Mouse (Mus musculus) MN1 (cell line): ENCODE measurements around the gene Dph2.
A peak's percentile ranks its signal among the peaks of the same experiment; 100 is the strongest.

ENCODE experiments used
- DNase-seq: peaks from one replicate; pipeline ENCODE4 v3.0.0-alpha.2; 2016; ENCODE audit warnings: low spot score

Gene Dph2

DNA sequence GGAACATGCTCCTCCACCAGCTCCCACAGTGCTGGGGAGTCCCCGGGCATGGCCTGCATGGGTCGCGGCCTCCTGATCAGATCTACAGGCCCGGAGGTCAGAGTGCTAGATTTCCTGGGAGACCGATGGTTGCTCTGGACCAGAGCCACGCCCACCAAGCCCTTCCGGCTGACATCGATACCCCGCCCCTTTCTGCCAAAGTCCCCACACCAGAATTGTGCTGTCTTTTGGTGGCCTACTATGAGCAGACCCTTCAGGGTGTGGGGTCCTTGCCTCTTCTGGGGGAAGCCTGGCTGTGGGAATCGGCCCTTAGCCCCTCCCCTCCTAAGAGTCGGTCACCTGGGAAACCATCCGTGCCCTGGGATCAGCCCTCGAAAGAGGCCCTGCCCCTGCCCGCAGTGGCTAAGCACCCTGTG lies 19.4 kb downstream of the Dph2 start, which contains the start of gene Ccdc24:
Gene Ccdc24 (minus strand): TSS at position 87 of the 416 bp plus-strand sequence.
- DNase-seq: peak; percentile 18

DNA sequence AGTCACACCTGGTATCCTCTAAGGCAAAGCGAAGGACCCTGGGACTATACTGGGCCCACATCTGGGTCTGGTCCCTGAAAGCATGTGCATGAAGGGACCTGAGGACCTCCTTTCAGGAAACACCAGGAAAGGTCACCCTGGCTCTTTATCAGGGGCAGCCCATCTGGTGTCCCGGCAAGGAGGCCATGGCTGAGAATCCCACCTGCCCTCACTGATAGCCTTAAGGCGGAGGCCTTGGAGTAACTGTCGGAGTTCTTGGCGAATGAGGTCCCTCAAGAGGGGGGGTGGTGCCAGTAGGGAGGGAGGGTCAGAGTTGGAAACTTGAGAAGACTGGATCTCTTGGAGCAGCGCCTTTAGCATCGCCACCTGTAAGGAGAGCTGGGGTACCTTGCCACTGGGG lies 20.0 kb downstream of the Dph2 start:
- no peak for DNase-seq

DNA sequence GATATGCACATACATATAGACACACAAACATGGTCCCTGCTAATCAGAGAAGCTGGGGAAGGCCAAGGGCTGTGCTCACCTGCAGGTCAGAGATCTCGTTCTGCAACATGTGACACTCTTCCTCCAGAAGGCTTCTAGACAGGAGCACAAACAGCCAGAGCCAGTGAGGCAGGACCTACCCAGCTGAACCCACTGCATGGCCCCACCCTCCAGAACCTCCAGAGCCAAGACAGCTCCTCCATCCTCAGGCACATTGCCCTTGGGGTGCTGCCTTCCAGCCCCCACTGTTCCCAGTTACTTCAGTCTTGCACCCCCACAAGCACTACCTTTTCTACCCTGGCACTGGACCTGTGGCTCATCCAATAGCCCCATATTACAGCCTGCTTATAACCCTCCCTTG lies 21.4 kb downstream of the Dph2 start:
- DNase-seq: no peak

DNA sequence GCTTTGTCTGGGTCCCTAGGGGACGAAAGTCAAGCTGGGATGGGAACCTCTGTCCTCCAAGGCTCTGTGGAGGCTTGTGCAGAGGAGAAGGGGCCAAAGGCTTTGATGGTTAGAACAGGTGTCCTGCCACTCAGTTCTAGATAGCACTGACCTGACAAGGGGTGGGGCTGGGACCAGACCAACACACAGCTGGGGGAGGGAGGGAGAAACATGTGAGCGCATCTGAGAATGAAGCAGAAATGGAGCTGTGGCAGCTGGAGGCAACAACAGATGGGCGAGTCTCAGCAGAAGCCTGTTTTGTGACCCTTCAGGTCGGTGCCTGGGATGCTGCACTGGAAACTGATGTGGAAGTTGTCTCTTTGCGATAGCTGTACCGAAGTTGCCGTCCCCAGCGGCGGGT lies 22.5 kb downstream of the Dph2 start:
- no peak for DNase-seq

DNA sequence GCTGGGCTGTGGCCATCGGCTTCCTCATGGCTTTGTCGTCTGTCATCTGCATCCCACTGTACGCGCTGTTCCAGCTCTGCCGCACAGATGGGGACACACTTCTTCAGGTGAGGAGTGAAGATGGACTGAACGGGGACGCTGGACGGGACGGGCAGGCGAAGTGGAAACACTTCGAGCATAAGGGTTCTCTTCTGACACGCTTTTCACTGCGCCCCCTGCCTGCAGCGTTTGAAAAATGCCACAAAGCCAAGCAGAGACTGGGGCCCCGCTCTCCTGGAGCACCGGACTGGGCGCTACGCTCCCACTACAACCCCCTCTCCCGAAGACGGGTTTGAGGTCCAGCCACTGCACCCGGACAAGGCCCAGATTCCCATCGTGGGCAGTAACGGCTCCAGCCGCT lies 24.0 kb downstream of the Dph2 start:
- no peak for DNase-seq

GRCm38 (mm10) chr4:117867000-117867399 lies 24.8 kb downstream of the Dph2 start:
- DNase-seq: no peak

DNA sequence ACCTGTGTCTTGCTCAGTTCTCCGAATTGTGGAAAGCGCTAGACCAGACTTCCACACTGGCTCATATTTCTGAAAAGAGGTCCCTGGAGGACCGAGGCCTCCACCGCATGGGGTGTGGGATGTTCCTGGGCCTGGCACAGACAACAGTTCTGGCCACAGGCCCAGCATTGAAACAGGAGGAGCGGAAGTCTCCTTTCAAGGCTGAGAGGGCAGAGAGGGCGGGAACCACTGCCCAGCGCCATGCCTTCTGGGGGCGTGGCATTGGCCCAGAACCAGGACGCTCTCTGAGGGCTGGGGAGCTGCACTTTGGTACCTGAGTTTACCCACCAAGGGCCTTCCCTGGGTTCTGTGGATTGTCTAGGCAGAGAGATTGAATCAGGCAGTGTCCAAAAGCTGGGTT lies 25.7 kb downstream of the Dph2 start:
- peak; percentile 83 for DNase-seq

GRCm38 (mm10) chr4:117862823-117863222 lies 29.0 kb downstream of the Dph2 start:
- DNase-seq: peak; percentile 39

DNA sequence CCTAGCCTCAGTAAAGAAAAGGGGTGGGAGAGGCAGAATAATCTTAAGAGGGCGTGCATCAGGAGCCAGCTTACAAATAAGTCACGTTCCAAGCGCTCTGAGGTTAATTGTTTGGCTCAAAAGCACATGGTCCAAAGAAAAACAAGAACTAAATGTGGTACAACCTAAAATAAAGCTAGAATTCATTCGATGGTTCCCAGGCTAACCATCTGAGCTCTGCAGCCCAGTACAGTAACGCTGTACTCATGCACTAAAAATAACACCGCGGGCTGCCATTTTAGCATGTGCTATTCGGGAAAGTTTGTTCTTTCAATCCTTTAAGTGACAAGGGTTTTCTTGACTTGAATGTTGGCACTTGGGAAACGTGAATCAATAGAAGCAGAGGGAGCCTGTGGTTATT lies 31.3 kb downstream of the Dph2 start:
- no peak for DNase-seq

- DNase-seq: peak; percentile 16
Observed at GRCm38 (mm10) chr4:117858794-117859193, 33.0 kb downstream of the Dph2 start.

- DNase-seq: peak; percentile 63
Observed at GRCm38 (mm10) chr4:117855146-117855545, 36.7 kb downstream of the Dph2 start.

- DNase-seq: no peak
Observed at GRCm38 (mm10) chr4:117852152-117852868, 39.5 kb downstream of the Dph2 start.

DNA sequence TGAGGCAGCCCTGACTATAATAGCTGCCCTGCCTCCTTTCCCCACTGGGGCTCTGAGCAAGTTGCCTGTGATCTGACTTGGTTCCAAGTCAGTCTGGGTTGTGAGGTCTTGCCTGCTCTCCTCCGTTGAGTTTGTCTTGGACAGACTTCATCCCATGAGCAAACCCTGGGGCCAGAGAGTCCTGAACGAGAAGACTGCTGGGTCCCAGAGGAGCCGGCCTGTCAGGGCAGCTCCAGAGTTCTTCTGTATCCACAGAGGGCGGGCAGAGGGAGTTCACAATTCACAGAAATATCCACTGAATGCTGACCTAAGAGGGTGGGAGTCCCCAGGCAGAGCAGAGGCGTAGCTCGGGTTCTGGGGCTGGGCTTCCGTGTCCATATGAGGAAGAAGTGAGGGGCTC lies 41.0 kb downstream of the Dph2 start:
- DNase-seq: no peak

DNA sequence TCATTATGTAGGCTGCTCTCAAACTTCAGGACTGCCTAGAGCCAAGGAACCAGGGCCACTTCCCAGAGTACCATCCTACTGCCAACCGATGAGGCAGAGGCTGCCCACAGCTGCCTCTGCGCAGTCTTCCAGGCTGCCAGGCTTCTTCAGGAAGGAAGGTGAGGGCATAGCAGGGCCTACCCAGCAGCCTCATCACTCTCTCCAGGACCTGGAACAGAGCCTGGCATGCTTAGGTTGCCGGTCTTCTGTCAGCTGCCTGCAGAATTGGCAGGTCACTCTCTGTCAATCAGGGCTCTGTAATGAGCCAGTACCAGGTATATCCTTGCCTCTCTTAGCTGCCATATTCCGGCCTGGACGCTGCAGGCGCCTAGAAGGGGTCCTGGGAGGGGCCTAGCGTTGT lies 41.7 kb downstream of the Dph2 start:
- DNase-seq: no peak

- no peak for DNase-seq
Observed at GRCm38 (mm10) chr4:117849506-117849905, 42.3 kb downstream of the Dph2 start.

GRCm38 (mm10) chr4:117849063-117849462 lies 42.8 kb downstream of the Dph2 start:
- no peak for DNase-seq

GRCm38 (mm10) chr4:117847011-117847410 lies 44.8 kb downstream of the Dph2 start:
- DNase-seq: peak; percentile 50

GRCm38 (mm10) chr4:117846261-117846660 lies 45.6 kb downstream of the Dph2 start:
- DNase-seq: no peak

DNA sequence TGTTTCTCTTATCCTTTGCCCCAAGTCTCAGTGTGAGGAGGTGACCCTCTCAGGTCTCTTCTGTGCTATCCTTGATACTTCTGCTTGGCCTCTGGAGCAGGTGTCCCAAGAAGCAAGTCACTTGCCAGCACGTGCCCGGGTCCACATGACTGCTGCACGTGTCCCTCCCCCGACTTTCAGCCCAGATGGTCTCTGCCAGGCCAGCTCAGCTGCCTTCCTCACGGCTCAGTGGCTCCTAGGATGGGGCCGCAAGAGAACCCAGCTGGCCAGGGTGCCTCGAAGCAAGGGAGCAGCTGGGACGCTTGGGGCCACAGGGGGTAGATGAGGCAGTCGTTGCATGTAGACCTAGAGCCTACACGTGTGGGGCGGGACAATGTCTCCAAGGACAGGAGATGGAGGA lies 46.5 kb downstream of the Dph2 start:
- no peak for DNase-seq

DNA sequence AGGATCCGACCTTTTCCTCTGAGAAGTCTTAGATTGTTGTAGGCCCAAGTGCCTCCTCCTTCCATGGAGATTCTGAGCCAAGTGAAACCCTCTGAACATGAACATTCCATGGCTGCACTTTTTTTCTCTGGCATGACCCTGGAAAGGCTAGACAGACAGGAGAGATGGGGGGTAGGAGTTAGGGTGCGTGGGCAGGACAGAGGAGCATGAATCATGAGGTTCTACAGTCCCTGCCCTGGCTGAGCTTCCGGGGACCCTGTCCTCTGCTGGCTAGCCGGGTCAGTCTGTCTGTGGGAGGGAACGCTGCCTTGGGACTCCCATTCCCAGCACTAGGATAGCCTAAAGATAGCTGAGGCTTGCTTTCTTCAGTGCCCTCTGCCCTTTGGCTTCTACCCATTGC lies 47.4 kb downstream of the Dph2 start:
- no peak for DNase-seq

DNA sequence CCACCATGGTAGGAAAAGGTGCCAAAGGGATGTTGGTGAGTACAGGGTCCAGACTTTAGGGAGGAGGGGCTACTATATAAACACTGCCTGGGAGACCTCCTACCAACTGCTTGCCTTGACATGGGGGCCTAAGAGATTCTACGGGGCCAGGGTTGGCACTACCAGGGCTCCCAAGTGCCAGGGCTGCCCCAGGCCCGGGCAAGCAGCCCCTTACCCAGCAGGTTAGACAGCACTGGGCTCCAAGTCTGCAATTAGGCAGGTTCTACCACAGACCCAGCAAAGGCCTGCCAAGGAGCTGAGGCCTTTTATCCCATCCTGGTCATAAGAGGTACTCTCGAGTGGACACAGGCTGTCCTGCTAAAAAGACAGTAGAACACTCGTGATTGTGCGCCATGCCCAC lies 48.7 kb downstream of the Dph2 start:
- no peak for DNase-seq

DNA sequence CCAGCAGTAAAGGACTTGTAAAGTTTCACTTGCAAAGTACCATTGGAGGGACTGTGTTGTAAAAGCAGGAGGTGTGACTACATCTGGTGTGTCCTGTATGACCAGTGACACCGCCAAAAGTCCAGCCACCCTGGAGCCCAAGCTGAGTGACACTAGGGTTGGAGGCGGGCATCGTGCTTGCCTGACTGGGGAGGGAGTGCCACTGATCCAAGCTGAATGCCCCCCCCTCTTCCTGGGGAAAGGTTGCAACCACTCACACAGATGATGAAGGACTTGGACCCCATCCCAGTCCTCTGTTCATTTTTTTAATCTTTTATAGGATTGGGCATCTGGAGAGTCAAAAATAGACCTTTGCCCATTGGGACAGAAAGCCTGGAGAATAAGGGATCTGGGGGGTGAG lies 50.3 kb downstream of the Dph2 start:
- DNase-seq: no peak

GRCm38 (mm10) chr4:117840821-117841220 lies 51.0 kb downstream of the Dph2 start:
- DNase-seq: no peak

DNA sequence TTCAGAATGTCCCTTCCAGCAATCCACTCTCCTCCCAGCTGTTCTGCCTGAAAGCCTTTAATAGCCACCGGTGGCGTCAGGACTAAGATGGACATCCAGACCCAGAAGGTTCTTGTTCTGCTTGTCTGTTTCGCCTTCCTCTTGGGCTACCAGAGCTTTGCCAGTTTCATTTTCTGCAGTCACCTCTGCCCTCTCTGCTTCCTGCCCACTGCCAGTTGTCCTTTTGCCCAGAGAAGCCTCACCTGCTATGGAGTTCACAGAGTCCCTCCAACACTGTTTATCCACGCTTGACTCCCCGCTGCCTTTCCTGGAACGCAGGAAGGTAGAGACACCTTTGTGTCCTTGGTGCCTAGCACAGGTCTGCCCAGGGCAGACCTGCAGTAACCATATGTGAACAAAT lies 52.5 kb downstream of the Dph2 start:
- DNase-seq: no peak
